Mouse (Mus musculus): ENCODE data around the gene Irs2.

Gene Irs2

DNA sequence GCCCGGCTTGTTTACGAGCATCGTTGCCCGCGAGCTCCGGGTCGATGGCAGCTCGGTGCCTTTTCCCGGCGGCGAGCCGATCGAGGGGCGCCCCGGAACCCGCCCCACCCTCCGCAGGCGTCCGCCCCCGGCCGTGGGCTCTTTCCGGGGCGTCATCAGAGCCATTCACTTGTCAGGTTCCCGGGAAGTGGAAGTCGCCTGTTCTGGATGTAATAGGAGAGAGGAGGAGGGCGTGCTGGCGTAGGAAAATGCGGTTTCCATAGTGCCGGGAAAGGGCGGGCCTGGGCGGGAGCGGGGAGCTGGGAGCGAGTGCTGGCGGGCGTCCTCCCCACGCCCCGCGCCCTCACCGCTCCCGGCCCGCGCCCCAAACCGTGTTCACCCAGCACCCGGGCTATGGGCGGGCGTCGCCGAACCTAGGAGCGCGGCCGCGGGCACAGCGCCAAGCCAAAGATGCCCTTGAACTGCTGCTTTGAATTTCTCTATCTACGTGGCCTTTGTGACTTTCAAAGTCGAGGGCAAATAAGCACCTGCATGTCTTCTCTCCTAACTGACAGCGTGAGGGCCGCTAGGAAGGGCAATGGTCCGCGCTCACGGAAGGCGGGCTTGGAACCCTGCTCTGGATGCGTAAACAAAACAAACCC lies 1.3 kb upstream of the Irs2 start:
- DNase-seq (ENCODE audit: low read depth, low spot score) = peak; percentile 75

- DNase-seq (ENCODE audit: low read depth, low spot score) = peak; percentile 93
Measured at GRCm38 (mm10) chr8:11008842-11009420, 673 bp upstream of the Irs2 start.

DNA sequence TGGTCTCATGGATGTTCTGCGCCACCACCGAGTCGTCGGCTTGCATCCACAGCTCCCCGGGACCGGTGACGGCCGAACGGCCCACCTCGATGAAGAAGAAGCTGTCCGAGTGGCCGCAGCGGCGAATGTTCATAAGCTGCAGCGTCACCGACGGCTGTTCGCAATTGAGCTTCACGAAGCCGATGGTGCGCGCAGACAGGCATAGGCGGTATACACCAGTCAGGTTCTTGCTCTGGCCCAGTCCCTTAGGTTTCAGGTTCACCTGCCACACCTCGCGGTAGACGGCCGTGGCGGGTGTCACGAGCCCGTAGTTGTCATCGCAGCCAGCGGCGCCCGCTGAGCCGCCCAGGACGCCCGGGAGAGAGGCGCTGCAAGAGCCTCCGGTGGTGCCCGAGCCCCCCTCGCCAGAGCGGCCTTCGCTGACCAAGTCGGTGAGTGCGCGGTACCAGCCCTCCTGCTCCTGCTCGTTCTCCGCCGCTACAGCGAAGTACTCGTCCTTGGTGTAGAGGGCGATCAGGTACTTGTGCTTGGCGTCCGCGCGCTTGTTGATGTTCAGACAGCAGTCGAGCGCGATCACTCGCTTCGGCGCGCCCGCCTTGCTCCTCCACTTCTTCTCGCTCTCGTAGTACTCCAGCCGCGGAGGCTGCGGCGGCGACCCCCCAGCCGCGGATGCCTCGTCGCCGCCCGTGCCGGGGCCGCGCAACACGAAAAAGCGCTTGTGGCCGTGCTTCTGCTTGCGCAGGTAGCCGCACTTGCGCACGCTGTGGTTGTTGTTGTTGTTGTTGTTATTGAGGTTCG lies 478 bp downstream of the Irs2 start:
- peak; percentile 32 for DNase-seq (ENCODE audit: low read depth, low spot score)

GRCm38 (mm10) chr8:11007001-11007580 lies 1.2 kb downstream of the Irs2 start:
- peak; percentile 82 for DNase-seq (ENCODE audit: low read depth, low spot score)

DNA sequence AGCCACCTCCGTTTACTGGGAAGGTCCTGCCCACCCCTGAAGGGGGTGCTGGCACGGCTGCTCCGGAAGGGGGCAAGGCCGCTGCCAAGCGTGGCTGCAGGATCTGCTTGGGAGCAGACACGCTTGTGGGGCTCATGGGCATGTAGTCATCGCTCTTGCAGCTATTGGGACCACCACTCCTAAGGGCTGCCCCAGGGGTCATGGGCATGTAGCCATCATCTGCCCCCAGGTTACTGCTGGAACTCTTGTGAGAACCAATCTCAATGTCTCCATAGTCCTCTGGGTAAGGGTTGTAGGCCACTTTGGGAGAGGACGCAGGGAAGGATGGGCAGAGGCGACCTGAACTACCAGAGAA lies 2.0 kb downstream of the Irs2 start:
- no peak for DNase-seq (ENCODE audit: low read depth, low spot score)

DNA sequence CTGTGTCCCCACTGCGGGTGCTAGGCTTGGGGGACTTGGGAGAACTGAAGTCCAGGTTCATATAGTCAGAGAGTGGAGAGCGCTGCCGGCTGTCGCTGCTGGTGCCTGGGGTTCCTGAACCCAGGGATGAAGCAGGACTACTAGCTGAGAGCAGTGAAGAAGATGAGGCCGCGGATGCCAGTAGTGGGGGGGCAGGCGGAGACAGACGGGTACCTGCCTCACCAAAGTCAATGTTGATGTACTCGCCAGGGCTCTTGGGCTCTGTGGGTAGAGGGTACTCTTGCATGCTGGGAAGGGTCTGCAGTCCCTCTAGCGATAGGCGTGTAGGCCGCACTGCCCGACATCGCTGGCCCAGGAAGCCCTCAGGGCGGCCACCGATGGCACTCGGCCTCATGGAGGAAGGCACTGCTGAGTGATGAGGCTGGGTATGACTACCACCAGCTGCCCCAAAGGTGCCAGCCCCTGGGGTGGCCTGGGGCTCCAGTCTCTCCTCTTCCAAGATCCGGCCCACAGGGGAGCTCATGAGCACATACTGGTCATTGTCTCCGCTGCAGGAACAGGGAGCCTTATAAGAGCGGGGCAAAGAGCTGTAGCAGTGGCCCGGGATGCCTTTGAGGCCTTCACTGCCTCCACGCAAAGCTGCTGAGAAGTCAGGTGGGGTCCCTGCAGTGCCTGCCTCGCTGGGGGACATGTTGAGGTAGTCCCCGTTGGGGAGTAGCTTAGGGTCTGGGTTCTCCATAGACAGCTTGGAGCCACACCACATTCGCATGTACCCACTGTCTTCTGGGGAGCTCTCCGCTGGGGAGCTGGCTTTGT lies 2.6 kb downstream of the Irs2 start:
- DNase-seq (ENCODE audit: low read depth, low spot score) = no peak

DNA sequence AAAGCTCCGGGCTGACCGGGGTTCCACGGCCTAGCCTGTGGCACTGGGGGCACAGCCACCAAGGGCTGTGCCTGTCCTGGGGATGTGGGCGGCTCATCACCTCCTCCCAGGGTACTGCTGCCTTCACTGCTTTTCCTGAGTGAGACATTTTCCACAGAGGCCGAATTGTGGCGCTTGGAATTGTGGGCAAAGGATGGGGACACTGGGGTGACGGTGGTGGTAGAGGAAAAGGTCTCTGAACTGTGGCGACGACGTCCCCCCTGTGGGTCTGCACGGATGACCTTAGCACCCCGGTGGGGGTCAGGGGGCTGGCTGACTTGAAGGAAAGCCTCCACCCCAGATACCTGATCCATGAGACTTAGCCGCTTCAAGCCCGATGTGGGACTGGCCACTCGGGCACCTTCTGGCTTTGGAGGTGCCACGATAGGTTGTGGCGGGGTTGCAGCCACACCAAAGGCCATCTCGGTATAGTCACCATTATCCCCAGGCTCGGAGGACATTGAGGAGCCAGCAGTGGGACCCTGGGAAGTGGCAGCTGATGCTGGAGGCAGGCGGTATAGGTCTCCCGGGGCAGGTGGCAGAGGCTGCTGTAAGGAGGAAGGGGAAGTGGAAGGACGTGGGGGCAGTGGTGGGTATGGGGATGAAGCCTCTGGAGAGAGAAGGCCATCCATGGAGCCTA lies 3.3 kb downstream of the Irs2 start:
- DNase-seq (ENCODE audit: low read depth, low spot score) = no peak

- no peak for DNase-seq (ENCODE audit: low read depth, low spot score)
Measured at GRCm38 (mm10) chr8:11003917-11004470, 4.3 kb downstream of the Irs2 start.

DNA sequence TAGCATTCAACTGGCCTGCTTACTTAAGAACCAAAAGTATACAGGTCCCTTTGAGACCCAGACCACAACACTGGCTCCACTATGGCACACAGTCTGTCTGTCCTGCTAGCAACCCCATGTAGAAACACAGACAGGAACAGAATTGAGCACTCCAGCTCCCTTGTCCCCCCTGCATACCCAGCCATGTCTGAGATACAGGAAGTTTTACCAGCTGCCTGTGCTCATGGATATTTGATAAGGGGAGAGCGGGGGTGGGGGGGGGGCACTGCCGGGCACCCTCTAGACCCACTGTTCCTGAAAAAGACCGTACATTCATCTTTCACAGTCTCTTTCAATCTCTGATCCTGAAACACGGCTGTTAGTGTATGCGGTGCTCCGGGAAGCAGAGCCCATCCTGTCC lies 5.0 kb downstream of the Irs2 start:
- DNase-seq (ENCODE audit: low read depth, low spot score) = no peak

GRCm38 (mm10) chr8:11002816-11003215 lies 5.4 kb downstream of the Irs2 start:
- no peak for DNase-seq (ENCODE audit: low read depth, low spot score)

DNA sequence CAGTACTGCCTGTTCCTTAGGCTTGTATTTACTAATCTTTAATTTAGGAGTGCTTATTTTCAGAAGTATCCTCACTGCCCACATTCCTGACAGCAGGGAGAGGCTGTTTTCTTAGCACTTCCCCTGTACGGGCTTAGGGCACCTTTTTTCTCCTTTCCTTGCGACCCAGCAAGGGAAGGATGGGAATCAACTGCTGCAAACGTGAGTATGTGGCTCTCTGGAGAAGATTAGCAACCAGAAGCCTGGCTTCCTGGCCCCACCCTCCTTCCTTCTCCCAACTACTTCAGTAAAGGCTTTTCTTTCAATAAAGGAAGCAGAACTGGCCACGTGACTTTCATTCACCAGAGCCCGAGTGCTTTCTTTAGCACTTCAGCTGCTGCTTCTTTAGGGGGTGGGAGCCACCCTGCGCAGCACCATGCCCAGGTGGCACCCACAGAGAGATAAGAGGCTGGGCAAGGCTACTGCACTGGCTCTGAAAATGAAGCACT lies 7.2 kb downstream of the Irs2 start:
- DNase-seq (ENCODE audit: low read depth, low spot score) = no peak

DNA sequence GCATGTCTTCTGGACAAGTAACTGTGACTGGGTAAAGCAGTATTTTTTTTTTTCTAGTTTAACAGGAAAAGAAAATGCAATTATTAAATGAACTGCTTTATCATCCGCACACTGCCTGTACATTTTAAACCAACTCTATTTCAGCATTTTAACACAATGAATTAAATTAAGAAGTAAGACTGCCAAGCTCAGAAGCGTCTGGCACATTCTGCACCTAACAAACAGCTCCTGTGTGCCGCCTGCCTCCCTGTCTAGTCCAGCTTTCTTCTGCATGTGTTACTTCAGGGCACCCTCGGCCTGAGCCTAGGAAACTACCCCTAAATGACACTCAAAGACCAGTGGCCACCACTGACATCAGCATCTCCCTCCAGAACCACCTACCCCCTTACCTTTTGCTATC lies 8.7 kb downstream of the Irs2 start:
- DNase-seq (ENCODE audit: low read depth, low spot score) = no peak

DNA sequence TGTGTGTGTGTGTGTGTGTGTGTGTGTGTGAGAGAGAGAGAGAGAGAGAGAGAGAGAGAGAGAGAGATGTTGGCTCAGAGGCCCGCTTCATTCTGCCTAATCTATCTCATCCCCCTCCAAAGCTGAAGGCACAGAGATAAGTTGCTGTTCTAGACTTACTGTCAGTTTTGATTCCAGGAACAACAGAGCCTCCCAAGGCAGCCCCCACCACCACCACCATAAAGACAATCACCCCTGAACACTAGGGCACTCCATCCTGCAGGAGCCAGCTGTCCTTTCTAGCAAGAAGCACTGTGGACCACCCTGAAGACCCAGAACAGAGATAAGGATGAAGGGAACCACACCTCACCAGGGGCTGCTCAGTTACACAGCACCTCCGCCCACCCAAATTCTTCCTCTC lies 12.0 kb downstream of the Irs2 start:
- DNase-seq (ENCODE audit: low read depth, low spot score) = no peak

DNA sequence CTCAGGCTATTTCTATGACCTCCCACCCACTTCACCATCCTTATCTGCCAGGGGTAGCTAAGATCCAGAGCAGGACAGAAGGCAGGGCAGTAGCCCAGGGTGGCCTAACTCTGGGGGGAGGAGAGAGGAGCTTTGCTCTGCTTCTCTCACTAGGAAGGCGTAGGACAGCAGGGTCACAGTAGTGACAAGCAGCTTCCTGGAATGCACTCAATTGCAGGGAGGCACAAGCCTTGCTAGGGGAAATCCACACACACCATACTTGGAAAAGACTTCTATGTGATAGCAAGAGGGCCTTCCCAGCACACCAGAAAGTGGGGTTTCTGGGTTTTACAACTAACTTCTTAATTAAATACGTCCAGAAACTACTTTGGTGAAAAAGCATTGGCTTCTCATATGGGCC lies 12.5 kb downstream of the Irs2 start:
- no peak for DNase-seq (ENCODE audit: low read depth, low spot score)

DNA sequence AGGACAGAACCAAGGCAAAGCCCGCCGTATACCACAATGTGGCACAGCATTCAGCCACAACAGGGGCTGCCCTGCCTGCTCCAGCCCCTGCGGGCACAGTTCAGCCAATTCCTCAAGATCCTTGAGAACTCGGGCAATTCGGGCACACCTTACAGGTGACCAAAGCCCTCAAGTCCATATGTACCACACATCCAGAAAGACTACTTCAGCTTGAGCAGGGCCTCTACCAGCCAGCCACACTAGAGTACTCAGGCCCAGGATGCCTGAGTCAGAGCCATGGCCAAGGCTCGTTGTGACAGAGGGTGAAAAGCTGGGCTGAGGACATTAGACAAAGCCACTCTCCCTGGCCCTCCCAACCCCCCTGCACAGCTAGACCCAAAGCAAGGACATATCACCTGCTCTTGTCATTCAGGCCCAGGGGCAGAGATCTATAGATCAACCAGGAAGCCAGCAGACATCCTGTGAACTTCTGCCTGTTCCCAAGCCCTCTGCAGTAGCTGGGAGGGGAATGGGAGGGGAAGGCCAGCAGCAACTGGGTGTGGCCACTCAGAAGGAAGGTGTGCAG lies 13.8 kb downstream of the Irs2 start:
- DNase-seq (ENCODE audit: low read depth, low spot score) = no peak

DNA sequence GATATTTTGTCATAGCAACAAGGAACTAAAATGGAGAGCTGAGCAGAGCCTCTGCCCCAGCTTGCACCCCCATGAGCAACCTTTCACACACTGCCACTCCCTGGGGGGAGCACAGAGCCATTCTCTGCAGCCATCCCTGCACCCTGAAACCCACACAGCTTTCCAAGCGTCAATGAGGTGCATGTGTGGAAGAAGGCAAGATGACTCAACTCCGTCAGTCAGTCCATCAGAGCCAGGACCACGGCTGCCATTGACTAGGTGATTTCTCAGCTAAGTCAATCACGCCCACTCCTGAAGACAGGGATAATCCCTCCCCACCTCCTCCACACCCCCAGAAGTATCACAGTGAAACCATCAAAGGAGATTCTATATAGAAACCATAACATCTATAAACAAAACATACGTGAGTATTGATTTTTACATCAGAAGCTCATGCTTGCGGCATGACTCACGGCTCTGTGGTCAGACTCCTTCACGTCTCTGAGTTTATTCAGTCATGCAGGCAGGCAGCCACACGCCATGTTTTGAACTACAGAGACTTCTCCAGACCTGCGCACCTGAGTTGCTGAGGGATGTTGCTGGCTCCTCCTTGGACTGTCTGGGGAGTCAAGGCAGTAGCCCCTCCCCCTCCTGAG lies 14.6 kb downstream of the Irs2 start:
- DNase-seq (ENCODE audit: low read depth, low spot score) = no peak

DNA sequence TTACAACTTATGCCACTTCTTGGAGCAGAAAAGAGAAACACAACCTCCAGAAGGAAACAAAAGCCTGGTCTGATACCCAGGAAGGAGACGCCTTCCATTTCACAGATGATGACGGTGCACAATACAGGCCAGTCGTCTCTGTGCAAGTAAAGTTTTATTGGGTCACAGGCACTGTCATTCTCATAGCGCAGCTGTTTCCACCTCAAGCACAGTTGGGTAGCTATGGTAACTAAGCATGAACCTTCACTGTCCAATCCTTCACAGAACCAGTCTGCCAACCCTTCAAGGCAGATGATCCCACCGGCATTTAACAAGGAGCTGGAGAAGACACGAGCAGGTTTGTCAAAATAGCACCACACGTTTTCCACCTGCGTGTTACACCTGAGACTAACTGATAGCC lies 16.2 kb downstream of the Irs2 start:
- DNase-seq (ENCODE audit: low read depth, low spot score) = no peak

DNA sequence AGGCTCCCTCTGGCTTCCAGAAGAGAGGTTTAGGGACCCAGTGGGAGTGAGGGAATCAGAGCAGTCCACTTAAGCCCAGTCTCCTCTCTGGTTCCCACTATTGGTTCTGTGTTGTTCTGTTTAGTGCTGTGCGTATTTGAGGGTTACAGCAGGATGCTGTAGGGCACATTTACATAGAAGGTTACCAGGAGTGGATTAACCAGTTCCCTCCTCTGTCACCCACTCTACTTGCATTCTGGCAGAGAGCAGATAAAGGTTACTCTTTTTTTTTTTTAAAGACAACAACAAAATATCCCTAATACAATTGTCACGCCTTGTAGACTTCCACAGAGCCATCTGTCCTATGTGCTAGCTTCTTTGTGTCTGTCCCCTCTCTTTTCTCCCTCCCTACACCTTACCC lies 16.9 kb downstream of the Irs2 start:
- DNase-seq (ENCODE audit: low read depth, low spot score) = no peak

- DNase-seq (ENCODE audit: low read depth, low spot score) = no peak
Measured at GRCm38 (mm10) chr8:10990421-10991110, 17.7 kb downstream of the Irs2 start.
